Mouse (Mus musculus) kidney, adult 2 months (tissue): Measurements from ENCODE around the gene B3galt1.

Experiments used
- CTCF ChIP-seq: fragments of 200-500 bp; conservative IDR thresholded peaks from 2 replicates; pipeline ENCODE4 v1.5.1; 2011; ENCODE audit warnings: low read depth, mild to moderate bottlenecking, control low read depth, low read length, moderate library complexity, mixed read lengths; ENCODE audit not compliant: insufficient read depth, insufficient read length
- POLR2A ChIP-seq: fragments of 200-500 bp; IDR thresholded peaks from one replicate; pipeline ENCODE4 v1.6.1; 2011; ENCODE audit warnings: low read depth, low read length, control low read depth

- TF ChIP-seq CTCF: no peak
- no peak for TF ChIP-seq POLR2A
Observed at GRCm38 (mm10) chr2:67724249-67724648, 158.6 kb downstream of the B3galt1 start.
